Mouse (Mus musculus) midbrain, embryonic 10.5 days (tissue): ENCODE results near the gene Cd70. TPM values are rescaled to one million over a fixed set of nuclear protein-coding genes. Genes with fewer than 3 reads are reported as not detected.

ENCODE experiments used
- DNase-seq: peaks from one replicate; pipeline ENCODE4 v3.0.0-alpha.2; 2017; ENCODE audit warnings: low spot score
- H3K27ac ChIP-seq: fragments of 300-500 bp; sonication (generic); replicated peaks from 2 replicates; pipeline ENCODE4 v1.5.1; 2016; ENCODE audit warnings: mild to moderate bottlenecking
- H3K27me3 ChIP-seq: fragments of 300-500 bp; sonication (generic); 2 replicates; pipeline ENCODE4 v1.6.1; 2016; ENCODE audit warnings: low read depth, mild to moderate bottlenecking; ENCODE audit not compliant: poor library complexity, severe bottlenecking
- H3K36me3 ChIP-seq: fragments of 300-500 bp; sonication (generic); 2 replicates; pipeline ENCODE4 v1.6.1; 2016; ENCODE audit warnings: mild to moderate bottlenecking, moderate library complexity
- H3K4me1 ChIP-seq: fragments of 300-500 bp; sonication (generic); 2 replicates; pipeline ENCODE4 v1.6.1; 2016
- H3K4me3 ChIP-seq: fragments of 300-500 bp; sonication (generic); 2 replicates; pipeline ENCODE4 v1.5.1; 2016; ENCODE audit warnings: mild to moderate bottlenecking, moderate library complexity
- H3K9me3 ChIP-seq: fragments of 300-500 bp; sonication (generic); replicated peaks from 2 replicates; pipeline ENCODE4 v1.6.1; 2016; ENCODE audit warnings: mild to moderate bottlenecking
- WGBS: fragments of 180-500 bp; shearing (Covaris S2); methylation state at CpG from one replicate; pipeline ENCODE4 v1.1.7; 2016; 5-methylcytosine and 5-hydroxymethylcytosine counted together
- polyA plus RNA-seq: library from polyadenylated mRNA; unstranded; fragments of >200 nt; fragmentation: Nextera tagmentation; extraction: Ambion mirVana; gene quantifications from 2 replicates; pipeline ENCODE4 v1.2.1, GENCODE M21; 2016

Cd70 gene
- polyA plus RNA-seq, 1 experiment from 2014 or later, result not detected

DNA sequence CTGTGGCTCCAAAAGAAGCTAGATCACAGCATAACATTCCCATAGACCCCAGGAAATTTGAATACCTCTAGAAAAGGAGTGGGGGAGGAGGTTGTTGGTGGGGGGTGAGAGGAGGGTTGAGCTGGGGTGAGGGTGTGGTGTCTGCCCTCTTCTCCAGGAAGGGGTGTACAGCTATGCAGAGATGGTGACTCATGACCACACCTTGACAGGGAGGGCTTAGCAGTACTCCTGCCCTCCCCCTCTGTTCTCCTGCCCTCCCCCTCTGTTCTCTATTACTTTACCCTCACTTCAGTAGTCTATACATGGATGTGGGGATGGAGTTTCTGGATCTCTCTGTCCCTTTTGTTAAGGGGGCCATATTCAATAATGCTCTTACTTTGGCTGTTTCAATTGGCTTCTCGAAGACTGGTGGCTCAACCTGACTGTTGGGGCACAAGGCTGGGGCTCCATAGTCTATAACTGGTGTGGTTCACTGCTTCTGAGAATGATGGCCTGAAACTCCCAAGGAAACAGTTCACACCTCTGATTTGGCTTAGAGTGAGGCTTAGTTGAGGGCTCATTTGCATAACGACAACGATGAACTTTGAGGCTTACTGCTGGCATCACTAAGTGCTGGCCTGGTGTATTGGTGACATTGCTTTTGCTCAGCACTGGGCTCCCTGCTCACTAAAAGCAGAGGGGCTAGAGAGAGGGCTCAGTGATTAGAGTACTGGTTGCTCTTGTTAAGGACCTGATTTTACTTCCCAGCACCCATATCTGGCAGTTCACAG is 23.5 kb downstream of the Cd70 start:
- H3K9me3 ChIP-seq, result no peaks in the 10 kb centered on the region

DNA sequence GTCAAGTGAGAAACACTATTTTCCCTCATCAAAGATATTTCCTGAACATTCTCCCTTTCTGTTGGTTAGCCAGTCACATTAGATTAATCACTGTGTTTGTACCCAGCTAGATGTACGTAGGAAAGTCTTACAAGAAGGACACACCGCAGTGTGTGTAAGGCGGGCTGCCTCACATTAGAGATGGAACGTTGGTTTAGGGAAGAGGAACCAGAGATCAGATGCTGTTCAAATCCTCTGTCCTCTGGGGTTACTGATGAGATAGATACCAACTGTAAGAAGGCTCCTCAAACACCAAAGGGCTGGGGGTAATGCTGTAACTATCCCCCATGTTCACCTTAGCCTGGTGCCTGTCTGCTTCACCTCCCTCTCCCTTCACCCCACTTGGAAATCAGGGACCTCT is 24.8 kb downstream of the Cd70 start:
- 88% methylated on average over 4 of the region's 4 CpGs for WGBS
- Histone ChIP-seq H3K27me3 (no peaks in the 10 kb centered on the region), H3K9me3 (no peaks in the 10 kb centered on the region), H3K27ac (no peak overlapping the region), H3K4me3 (no peak overlapping the region), H3K4me1 (no peaks in the 10 kb centered on the region), H3K36me3 (no peaks in the 10 kb centered on the region)
- no peak for DNase-seq

More for the DNA sequence above, 23.5 kb downstream of the Cd70 start:
- DNase-seq, result no peak
- Histone ChIP-seq H3K36me3 (no peaks in the 10 kb centered on the region), H3K27ac (no peak overlapping the region), H3K27me3 (no peaks in the 10 kb centered on the region), H3K4me3 (no peak overlapping the region), H3K4me1 (no peaks in the 10 kb centered on the region)
- 74% methylated on average over 3 of the region's 3 CpGs for WGBS

DNA sequence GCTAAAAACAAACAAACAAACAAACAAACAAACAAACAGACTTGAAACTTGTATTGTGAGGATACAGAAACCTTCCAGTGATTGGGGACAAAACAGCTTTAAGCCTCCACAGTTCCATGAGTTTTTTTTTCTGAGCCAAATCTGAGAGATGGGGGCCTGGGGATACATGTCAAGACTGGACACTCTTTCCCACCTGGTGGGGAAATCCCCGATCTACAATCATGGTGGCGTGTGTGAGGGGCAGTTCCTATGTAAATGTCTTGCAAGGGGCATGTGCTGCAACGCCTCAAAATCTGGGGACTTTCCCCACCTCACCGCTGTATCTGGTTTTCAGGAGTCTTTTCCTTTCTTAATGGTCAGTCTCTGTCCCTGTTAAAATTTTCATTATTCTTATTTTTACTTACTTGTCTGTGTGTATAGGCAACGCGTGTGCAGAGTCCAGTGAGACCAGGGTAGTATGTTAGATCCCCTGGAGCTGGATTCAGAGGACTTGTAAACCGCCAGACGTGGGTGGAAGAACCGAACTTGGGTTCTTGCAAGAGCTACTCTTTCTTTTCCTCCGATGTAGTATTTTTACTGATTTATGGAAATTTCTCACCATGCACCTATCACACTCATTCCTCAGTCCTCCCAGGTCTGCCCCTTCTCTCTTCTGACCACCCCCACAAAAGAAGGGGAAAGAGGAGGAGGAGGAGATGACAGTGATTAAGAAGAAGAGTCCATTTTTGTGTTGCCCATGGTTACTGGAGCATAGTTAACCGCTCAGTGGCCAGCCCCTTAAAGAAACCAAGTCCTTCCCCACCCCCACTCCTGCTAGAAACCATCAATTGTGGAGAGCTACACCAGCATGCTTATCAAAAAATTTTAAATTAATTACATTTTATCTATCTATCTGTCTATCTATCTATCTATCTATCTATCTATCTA is 26.1 kb downstream of the Cd70 start:
- H3K4me1 ChIP-seq, result peaks cover 7% of the 10 kb centered on the region
- DNase-seq, result no peak
- H3K27ac ChIP-seq, result no peak overlapping the region
- no peaks in the 10 kb centered on the region for H3K9me3 ChIP-seq
- no peaks in the 10 kb centered on the region for H3K27me3 ChIP-seq
- no peak overlapping the region for H3K4me3 ChIP-seq
- WGBS, result 90% methylated on average over 11 of the region's 11 CpGs
- no peaks in the 10 kb centered on the region for H3K36me3 ChIP-seq

DNA sequence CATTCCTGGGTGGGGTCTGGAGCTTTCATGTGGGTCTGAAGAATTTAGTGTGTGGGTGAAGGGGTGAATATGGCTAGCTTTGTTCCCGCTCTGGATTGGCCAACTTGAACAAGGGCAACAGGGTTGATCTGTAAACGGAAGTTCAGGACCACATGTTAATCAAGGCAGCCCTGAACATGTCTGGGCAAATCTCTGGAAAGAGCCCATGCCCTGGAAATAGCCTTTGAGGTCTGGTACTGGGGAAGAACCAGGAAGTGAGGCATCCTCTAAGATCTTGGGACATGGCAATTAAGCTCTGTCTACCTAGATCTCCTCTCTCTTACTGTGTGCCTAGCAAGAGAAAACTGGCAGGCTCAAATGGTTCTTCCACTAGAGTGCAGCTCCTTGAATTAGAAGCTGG is 27.7 kb downstream of the Cd70 start:
- H3K9me3 ChIP-seq, result no peaks in the 10 kb centered on the region
- H3K36me3 ChIP-seq, result no peaks in the 10 kb centered on the region
- no peak overlapping the region for H3K4me3 ChIP-seq
- H3K27me3 ChIP-seq, result no peaks in the 10 kb centered on the region
- H3K27ac ChIP-seq, result no peak overlapping the region
- DNase-seq, result no peak
- WGBS, result 84% methylated on average over 2 of the region's 2 CpGs
- H3K4me1 ChIP-seq, result peaks cover 12% of the 10 kb centered on the region

DNA sequence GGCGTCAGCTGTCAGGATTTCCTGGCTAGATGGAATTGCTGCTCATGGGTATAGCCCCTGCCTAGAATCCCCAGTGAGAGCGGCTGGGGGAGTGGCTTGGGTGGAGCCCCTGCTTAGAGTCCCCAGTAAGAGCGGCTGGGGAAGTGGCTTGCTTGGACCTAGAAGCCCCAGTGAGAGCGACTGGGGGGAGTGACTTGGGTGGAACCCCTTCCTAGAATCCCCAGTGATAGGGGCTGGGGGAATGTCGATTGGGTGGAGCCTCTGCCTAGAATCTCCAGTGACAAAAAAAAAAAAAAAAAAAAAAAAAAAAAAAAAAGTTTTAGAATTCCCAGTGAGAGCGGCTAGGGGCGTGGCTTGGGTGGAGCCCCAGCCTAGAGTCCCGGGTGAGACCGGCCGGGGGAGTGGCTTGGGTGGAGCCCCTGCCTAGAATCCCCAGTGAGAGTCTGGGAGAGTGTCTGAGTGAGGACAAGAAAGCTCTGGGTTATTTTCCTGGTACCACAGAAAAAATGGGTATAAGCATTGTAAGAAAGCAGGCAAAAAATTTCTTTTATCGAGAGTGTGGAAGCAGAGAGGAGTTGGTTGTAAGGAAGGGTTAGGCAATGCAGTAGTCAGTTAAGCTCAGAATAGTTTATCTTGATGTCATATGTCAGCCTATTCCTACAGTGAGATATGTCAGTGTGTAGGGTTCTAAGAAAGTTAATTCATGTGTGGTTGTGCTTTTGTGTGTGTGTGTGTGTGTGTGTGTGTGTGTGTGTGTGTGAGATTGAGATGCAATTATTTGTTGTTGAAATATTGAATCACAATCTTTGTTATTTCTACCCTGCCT is 30.8 kb downstream of the Cd70 start:
- Histone ChIP-seq H3K27me3 (no peaks in the 10 kb centered on the region), H3K9me3 (no peaks in the 10 kb centered on the region), H3K27ac (no peak overlapping the region), H3K36me3 (no peaks in the 10 kb centered on the region), H3K4me1 (peaks cover 12% of the 10 kb centered on the region), H3K4me3 (peak overlapping the region; percentile 32)
- WGBS, result 2% methylated on average over 11 of the region's 11 CpGs
- peak; percentile 47 for DNase-seq

DNA sequence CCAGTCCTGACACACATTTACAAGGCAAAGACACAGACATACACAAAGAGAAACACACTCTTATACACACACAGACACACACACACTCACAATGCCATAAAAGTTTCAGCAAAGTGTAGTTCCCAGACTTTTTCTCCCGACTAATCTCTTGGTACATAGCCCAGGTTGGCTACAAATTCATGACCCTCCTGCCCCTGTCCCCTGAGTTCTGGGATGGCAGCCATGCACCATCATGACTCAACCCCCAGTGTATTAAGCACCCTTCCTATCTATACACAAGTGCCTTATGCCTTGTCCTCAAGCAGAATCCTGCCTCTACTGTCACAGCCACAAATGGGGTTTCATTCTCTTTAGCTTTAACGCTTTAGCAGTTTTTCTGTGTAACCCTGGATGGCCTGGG is 32.8 kb downstream of the Cd70 start:
- Histone ChIP-seq H3K9me3 (no peaks in the 10 kb centered on the region), H3K4me3 (no peak overlapping the region), H3K27me3 (no peaks in the 10 kb centered on the region), H3K27ac (no peak overlapping the region), H3K36me3 (no peaks in the 10 kb centered on the region), H3K4me1 (peaks cover 12% of the 10 kb centered on the region)
- DNase-seq, result no peak
- WGBS, result 80% methylated on average over 2 of the region's 2 CpGs

DNA sequence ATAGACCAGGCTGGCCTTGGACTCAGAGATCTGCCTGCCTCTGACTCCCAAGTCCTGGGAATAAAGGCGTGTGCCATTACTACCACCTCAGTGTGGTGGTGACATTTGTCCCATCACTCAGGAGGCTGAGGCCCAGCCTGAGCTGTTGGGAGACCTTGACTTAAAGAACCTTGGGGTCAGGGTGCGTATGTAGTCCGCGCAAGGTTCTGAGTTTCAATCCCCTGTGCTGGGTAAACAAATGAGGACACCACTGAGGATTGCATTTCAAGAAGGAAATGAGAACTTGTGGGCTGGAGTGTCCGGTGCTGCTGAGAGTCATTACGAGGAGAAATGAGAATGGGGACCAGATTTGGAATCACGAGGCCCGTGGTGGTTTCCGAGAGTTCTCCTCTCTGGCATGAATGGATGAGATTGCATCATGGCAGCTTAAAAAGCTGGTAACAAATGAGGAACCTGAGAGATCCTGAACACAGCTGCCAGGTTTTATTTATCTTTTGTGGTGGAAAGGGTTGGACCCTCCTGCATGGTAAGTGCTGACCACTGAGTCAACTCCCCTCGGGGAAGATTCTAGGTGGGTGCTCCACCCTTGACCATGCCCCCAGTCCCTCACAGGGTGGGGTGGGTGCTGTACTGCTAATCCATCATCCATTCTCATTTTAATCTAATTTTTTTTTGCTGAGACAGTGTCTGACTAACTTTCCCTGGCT is 36.7 kb downstream of the Cd70 start:
- H3K36me3 ChIP-seq, result no peaks in the 10 kb centered on the region; the same call in 1 of the 2 replicates
- no peaks in the 10 kb centered on the region for H3K4me1 ChIP-seq
- 91% methylated on average over 10 of the region's 10 CpGs for WGBS
- DNase-seq, result no peak
- no peak overlapping the region for H3K4me3 ChIP-seq
- H3K27me3 ChIP-seq, result no peaks in the 10 kb centered on the region
- no peaks in the 10 kb centered on the region for H3K9me3 ChIP-seq
- no peak overlapping the region for H3K27ac ChIP-seq

DNA sequence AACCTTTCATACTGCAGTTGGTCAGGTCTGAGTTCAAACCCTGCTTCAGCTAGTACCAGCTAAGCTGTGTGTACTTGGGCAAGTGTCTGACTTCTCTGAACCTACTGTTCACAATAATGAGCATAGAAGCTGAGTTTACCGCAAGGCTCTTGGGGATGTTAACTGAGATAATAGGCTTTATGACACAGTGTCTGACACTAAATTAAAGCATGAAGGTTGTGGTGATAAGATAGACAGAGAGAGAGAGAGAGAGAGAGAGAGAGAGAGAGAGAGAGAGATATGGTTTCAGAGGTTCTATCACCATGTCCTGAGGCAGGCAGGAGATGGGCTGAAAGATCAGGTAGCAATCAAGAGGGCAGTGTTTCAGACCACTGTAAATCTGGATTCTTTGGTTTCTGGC is 39.6 kb downstream of the Cd70 start:
- DNase-seq, result no peak
- Histone ChIP-seq H3K36me3 (peaks cover 7% of the 10 kb centered on the region), H3K4me1 (peaks cover 24% of the 10 kb centered on the region), H3K27ac (no peak overlapping the region), H3K4me3 (no peak overlapping the region), H3K27me3 (no peaks in the 10 kb centered on the region), H3K9me3 (no peaks in the 10 kb centered on the region)
- 92% methylated on average over 1 of the region's 1 CpGs for WGBS

DNA sequence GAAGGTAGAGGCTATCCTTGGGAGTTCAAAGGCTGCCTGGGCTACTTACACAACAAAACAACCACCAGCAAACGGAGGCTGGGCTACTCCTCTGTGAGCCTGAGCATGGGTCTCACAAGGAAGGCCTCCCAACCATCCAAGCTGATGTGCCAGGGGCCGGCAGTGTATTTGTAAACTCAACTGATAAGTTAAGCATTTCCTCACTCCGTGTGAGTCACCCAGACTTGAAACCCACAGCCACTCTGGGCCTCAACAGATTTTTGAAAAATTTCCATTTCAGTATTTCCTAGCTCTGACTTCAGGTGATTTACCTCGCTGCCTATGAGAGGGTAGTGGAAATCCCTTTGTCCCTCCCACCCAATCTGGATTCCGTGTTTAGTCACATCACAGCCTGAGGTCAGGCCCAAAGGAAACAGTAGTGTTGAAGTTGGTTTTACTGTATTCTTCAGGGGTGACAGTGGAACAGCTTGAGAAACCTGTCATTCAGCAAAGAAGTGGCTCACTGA is 40.9 kb downstream of the Cd70 start:
- Histone ChIP-seq H3K9me3 (no peaks in the 10 kb centered on the region), H3K4me1 (peaks cover 32% of the 10 kb centered on the region), H3K27ac (no peak overlapping the region), H3K36me3 (peaks cover 7% of the 10 kb centered on the region), H3K4me3 (no peak overlapping the region), H3K27me3 (no peaks in the 10 kb centered on the region)
- no peak for DNase-seq
- WGBS, result 71% methylated on average over 5 of the region's 5 CpGs

DNA sequence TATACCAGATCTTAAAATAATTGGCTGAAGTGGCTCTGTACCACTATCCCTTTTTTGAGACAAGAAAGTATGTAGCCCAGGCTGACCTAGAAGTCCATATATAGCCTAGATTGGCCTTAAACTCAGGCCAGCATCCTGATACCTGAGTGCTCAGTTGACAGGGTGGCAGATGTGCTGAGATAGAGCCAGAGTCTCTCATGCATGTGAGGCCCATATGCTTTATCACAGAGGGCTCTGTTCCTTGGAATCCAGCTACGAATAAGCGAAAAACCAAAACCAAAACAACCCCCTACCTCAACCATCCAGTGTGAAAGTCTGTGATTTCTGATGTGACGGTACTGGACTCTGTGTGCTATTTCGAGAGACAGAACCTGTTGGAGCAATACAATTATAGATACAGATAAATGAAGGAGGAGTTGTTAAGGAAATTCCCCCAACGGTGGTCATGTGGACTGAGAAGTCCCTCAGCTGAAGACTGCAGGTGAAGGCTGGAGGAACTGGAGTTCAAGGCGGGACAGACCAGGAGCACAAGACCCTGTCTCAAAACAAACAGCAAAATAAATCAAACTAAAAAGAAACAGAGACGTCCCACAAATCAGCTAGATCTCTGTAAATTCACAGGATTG is 41.4 kb downstream of the Cd70 start:
- H3K4me1 ChIP-seq, result peaks cover 32% of the 10 kb centered on the region
- no peak overlapping the region for H3K27ac ChIP-seq
- peaks cover 7% of the 10 kb centered on the region for H3K36me3 ChIP-seq
- DNase-seq, result no peak
- H3K27me3 ChIP-seq, result no peaks in the 10 kb centered on the region
- WGBS, result 83% methylated on average over 7 of the region's 7 CpGs
- no peaks in the 10 kb centered on the region for H3K9me3 ChIP-seq
- no peak overlapping the region for H3K4me3 ChIP-seq

DNA sequence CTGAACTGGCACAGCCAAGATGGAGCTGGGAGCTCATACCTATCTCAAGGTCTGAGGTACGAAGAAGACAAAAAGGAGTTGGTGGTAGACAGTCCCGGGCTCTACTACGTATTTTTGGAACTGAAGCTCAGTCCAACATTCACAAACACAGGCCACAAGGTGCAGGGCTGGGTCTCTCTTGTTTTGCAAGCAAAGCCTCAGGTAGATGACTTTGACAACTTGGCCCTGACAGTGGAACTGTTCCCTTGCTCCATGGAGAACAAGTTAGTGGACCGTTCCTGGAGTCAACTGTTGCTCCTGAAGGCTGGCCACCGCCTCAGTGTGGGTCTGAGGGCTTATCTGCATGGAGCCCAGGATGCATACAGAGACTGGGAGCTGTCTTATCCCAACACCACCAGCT is 42.5 kb downstream of the Cd70 start:
- 90% methylated on average over 5 of the region's 5 CpGs for WGBS
- DNase-seq, result no peak
- H3K4me3 ChIP-seq, result peak overlapping the region; percentile 75; the same call in 1 of the 2 replicates

More for the DNA sequence above, 42.5 kb downstream of the Cd70 start:
- Histone ChIP-seq H3K9me3 (no peaks in the 10 kb centered on the region), H3K36me3 (peaks cover 7% of the 10 kb centered on the region), H3K27me3 (no peaks in the 10 kb centered on the region), H3K4me1 (peaks cover 32% of the 10 kb centered on the region), H3K27ac (no peak overlapping the region)
